Mouse (Mus musculus) T-cell, adult 2 months (primary cell): ENCODE data around the gene Ddc.

Source experiments
- DNase-seq: peaks from one replicate; pipeline ENCODE4 v3.0.0; 2022; ENCODE audit warnings: low spot score

Ddc gene

DNA sequence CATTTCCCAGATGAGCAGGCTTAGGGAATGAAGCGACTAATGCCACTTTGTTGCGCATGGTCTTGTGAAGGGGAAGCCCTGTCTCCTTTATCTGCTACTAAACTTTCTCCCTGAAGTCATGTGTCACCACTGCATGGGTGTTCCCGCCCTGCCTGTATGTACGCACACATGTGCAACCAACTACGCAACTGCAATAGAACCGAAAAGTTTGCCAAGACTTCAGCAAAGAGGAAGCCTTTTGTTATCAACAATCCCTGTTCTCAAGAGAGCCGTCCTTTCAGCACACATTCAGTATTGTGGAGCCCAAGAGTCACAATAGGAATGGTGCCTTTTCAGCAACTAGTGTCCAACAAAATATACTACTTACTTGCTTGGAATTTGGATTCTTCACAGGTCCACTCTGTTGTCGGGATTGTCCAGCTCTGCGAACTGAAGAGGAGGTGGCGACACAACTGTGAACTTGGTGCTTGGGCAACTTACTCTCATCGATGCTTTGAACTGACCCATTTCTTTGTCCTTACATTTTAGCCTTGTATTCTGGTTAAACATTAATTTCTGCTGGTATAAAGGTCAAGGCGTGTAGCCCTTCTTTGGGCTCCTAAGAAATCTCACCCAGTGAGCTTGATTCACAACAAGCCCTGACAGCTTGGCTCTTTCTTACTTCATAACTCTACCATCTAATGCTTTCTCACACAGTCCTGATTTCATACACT, at the start of gene Ddc:
Ddc (minus strand) TSS at position 500 of the 713 bp plus-strand sequence.
- DNase-seq = no peak

GRCm38 (mm10) chr11:11945766-11946165, 47.8 kb upstream of the Ddc start:
- no peak for DNase-seq

GRCm38 (mm10) chr11:11944814-11945213, 46.9 kb upstream of the Ddc start:
- no peak for DNase-seq

GRCm38 (mm10) chr11:11944082-11944349, 46.1 kb upstream of the Ddc start:
- DNase-seq = no peak

DNA sequence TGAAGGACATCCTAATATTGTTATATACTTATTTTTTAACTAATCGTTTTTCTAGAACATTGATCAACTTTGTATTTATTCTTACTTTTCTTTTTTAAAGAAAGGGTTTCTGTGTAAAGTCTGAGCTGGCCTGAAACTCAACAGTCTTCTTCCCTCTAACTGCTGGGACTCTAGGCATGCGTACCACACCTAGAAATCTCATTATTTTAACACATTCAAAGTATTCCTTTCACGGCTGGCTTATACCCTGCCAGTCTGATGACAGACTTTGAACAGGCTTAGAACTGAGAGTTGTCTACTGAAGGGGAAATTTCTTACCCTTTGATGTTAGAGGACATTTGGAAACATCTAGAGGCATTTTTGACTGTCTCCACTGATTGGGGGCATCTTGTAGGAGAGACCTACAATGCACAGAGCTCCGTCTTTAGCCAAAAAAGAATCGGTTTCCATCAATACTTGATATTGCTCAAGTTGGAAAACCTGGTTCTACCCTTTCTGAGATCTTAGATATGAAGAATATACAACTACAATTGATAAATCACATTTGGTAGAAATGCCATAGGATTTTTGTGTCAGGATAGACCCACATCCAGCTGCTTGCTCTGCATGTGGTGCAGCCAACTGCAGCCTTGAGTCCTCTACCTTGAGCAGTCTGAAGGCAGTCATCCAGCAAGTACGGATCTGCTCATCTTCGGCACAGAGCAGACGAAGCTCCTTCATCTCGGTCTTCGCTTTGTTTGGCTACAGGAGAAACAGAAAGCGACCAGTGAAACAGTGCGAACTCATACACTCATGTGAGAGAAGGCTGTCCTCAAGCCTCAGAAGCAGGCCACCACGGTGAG, 45.5 kb upstream of the Ddc start:
- DNase-seq = no peak

GRCm38 (mm10) chr11:11942320-11943217, 44.6 kb upstream of the Ddc start:
- no peak for DNase-seq

GRCm38 (mm10) chr11:11940833-11941681, 43.1 kb upstream of the Ddc start:
- DNase-seq = no peak

- DNase-seq = no peak
These were observed 41.7 kb upstream of the Ddc start for GRCm38 (mm10) chr11:11939611-11940010.

DNA sequence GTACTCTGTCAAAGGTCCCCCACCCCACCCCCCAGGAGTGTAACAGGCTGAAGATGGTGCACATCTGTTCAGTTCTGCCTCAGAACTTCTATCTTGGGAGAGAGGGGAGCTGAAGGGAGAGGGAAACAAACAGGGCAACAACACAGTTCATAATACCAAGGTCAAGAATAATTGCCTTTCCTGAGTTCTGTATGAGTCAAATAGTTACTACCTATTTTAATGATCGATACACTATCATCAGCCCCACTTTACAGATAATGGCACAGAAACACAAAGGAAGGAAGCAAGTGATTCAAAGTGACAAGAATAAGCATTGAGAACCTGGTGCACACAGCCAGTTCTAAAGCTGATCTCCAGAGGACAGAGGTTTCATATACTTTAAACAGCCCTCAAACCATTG, 40.6 kb upstream of the Ddc start:
- DNase-seq = no peak

- no peak for DNase-seq
These were observed 39.5 kb upstream of the Ddc start for GRCm38 (mm10) chr11:11937340-11938030.

GRCm38 (mm10) chr11:11934808-11935207, 36.9 kb upstream of the Ddc start:
- no peak for DNase-seq

- DNase-seq = no peak
These were observed 34.3 kb upstream of the Ddc start for GRCm38 (mm10) chr11:11932102-11932789.

- no peak for DNase-seq
These were observed 33.7 kb upstream of the Ddc start for GRCm38 (mm10) chr11:11931688-11932087.

- DNase-seq = no peak
These were observed 32.6 kb upstream of the Ddc start for GRCm38 (mm10) chr11:11930527-11930926.

- no peak for DNase-seq
These were observed 31.1 kb upstream of the Ddc start for GRCm38 (mm10) chr11:11929059-11929458.

GRCm38 (mm10) chr11:11928586-11928985, 30.6 kb upstream of the Ddc start:
- no peak for DNase-seq

GRCm38 (mm10) chr11:11923900-11924299, 26.0 kb upstream of the Ddc start:
- no peak for DNase-seq

- no peak for DNase-seq
These were observed 25.4 kb upstream of the Ddc start for GRCm38 (mm10) chr11:11923345-11923744.

DNA sequence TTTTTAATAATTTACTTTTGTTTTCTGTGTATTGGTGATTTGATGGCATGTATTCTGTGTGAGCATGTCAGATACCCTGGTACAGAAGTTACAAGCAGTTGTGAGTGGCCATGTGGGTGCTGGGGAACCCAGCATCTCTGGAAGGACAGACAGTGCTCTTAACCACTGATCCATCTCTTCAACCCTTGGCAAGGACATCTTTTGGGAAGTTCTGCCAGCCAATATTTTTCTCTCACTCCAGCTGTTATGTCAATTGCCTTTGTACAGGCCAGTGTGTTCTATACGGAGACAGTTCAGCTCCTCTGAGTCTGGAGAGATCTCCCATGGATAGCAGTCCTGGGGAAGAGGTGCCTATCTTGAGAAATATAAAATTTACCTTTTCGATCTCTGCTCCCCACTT, 24.2 kb upstream of the Ddc start:
- no peak for DNase-seq

- DNase-seq = no peak
These were observed 9.9 kb upstream of the Ddc start for GRCm38 (mm10) chr11:11907703-11908413.
